ENCODE assay signal across 11 mouse cellular contexts in genomic region chr14:119294071-119294470, GRCm38 (mm10).
"Had no signal": no experiment of that assay in that cellular context is flagged by ENCODE, and none has a peak within 500 bp of the region (broad histone marks: within the 10 kb centered on the region; RNA-seq: fewer than 3 reads in every experiment).

No protein-coding gene starts in this region.

- ATAC-seq: liver, postnatal 0 days; lung, postnatal 0 days; midbrain, embryonic 16.5 days had no signal

- DNase-seq: liver, postnatal 0 days; lung, adult 2 months; lung, postnatal 14 days; lung, postnatal 36 days; midbrain, embryonic 14.5 days; right cerebral cortex, postnatal 14 days; thymus, adult 2 months; thymus, postnatal 25 days; thymus, postnatal 4 days had no signal
